Mouse (Mus musculus) spleen, postnatal 14 days (tissue): ENCODE results near the gene Agr2.
A peak's percentile ranks its signal among the peaks of the same experiment; 100 is the strongest.

Experiments
- DNase-seq, 2 experiments: peaks; one replicate each; pipeline ENCODE4 v3.0.0; 2021 to 2022; ENCODE audit warnings: low spot score in 2 of 2

Agr2 gene

DNA sequence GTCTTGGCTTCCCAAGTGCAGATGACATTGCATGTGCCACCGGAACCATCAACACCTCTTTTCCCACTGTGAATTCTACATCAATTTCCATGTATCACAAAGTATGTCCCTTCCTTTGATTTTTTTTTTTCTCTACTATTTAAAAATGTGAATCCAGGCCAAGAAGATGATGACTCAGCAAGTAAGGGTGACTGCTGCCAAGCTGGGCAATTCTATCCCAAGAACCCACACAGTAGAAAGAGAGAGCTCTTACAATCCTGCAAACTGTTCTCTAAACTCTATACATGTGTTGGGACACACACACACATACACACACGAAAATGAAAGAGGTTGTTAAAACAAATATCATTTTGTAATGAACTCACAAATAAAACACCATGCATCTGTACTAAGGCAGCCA is 34.5 kb downstream of the Agr2 start:
- no peak for DNase-seq

- DNase-seq: no peak
Observed at GRCm38 (mm10) chr12:36028968-36029645, 36.4 kb downstream of the Agr2 start.

DNA sequence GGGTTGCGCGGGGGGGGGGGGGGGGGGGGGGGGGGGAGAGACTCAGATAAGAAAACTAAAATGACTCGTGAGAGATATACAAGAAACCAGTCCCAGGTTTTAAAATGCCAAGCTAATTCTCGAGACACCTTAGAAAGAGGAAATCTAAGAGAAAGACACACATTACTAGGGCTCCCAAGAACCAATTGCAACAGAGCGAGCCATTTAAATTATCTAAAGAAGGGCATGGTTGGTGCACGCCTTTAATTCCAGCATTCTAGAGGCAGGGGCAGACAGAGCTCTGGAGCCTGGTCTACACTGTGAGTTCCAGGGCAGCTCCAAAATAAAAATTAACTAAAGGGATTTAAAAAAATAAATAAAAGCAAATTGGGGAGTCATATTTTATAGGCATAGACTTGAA is 37.0 kb downstream of the Agr2 start:
- no peak for DNase-seq

DNA sequence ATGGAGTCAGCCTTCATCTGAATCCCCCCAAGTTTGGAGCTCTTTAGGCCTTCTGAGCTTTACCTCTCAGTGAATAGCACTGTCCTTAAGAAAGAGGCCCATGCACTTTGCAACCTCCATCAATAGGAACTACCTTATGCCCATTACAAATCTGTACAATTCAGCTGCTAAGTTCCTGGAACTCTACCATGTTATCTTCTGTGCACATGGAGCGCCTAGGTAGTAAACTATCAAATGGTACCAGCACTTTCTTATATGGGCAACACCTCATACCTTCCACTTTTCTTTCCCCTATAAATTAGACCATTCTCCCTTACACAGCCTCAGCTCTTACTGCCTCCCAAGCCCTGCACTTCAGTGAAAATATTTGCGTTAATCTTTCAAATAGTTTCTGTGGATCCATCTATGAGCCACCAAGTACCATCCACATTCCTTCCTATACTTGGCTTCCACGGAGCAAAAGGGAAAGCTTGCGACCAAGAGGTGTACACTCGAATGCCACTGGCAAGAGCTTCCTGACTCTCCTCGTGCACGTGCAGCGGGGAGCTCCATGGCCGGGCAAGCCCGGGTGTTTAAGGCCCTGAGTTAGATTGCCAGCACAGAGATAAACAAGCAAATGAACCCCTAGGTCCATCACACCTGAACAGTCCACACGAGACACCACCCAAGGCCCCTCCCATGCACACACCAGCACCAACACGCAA is 38.1 kb downstream of the Agr2 start:
- no peak for DNase-seq

GRCm38 (mm10) chr12:36032419-36032818 is 39.7 kb downstream of the Agr2 start:
- no peak for DNase-seq

DNA sequence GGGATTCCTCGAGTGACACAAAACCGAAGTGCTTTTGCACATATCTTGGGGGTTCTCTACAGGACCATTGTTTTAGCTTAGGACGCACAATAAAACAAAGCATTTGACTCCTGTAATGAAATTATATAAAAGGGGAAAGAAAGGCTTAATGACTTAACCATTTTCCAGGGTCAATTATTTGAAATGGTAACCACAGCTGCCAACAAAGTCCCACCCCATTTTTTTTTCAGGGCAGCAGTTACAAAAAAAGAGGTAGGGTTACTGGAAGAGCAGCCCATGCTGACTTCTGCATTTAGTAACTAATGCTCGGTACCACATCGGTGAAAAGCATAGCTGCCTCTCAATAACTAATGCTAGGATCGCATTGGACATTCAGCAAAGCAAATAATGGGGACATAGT is 42.8 kb downstream of the Agr2 start:
- DNase-seq: no peak

- DNase-seq: no peak
Observed at GRCm38 (mm10) chr12:36036121-36036520, 43.4 kb downstream of the Agr2 start.

DNA sequence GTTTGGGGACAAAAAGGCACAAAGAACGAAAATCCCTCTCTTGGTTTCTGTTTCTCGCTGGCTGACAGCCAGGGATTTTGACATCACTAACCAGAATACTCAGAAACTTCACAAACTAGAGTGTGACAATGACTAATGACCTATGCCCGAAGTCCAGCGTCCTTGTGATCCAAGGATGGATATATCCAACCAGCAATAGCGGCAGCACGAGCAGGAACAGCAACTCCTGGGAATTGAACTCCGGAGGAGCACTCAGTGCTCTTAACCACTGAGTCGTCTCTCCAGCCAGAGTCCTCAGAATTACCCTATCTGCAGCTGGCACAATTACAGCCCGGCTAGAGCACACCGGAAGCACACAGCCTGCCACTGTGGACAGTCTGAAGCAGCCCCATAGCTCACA is 44.1 kb downstream of the Agr2 start:
- DNase-seq: no peak

GRCm38 (mm10) chr12:36039541-36040084 is 46.9 kb downstream of the Agr2 start:
- peak; percentile 17 to 31 for DNase-seq

DNA sequence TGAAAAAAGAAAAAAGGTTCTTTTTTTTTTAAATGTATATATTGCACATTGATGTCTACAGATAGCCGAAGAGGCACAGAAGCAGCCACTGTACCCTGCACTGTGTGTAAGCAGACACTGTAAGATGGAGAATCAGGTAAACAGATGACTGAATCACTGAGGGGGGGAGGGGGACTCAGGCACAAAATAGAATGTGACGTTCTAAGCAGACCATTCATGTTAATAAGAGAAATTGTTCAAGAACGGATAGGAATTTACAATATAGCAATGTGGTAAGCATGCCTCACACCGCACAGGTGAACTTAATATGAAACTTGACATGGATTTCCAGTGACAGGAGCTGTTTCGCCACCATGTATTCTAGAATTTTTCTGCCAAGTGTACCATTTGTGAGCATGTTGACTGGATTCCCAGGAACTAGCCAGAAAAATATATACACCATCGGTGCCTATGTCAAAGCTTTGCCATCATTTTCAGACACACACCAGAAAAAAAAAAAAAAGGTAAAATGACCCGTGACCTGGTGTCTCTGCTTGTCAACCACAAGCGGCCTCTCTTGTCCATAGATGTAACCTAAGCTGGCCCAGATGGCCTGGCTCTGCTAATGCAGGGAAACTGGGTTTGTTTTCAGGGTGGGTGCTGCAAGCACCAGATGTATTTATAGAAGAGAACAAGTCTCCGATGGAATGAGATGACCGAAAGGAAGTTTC is 48.0 kb downstream of the Agr2 start:
- no peak for DNase-seq

- DNase-seq: no peak
Observed at GRCm38 (mm10) chr12:36041281-36041589, 48.5 kb downstream of the Agr2 start.

DNA sequence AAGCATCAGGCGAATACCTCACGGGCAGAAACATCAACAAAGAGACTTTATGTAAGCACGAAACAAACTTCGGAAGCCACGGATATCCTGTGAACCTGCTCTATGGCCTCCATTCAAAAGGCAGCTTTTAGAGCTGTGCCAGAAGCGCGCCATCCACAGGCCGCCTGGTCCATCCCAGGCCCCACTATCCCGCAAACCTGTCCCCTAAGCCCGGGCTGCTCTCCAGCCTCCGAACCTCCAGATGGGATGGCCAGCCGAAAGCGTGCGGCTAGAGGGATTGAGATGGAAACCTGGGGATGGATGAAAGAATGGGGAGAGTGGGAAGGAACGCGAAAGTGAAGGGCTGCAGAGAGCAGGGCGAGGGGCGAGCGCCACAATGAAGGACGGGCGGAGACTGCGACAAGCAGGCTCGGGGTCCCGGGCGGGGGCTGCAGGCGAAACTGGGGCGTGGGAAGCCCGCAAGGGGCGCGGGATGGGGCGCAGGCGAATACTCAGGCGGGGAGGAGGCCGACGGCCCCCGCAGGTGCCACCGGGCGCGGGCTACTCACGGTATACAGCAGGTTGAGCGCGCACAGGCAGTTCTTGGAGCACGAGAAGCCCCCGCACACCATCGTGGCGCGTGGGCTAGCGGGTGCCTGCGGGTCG is 49.1 kb downstream of the Agr2 start:
- DNase-seq: peak; percentile 38 to 41

DNA sequence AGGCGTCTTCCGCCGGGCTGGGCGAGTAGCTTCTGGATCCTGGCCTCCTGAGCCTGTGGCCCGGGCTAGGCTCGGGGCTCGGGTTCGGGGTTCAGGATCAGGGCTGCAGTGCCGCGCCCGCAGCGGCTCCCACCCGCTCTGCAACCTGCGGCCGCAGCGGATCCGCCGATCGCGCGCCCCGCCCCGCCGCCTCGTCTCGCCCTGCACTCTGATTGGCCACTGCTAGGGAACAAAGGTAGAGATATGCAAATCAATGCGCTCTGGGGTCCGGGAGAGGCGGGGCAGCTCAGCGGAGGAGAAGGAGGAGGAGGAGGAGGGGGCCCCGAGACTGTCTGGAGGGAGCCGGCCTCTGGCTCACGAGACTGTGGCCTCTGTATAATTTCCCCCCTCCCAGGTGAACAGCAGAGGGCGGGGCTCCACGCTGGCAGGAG is 49.7 kb downstream of the Agr2 start, which contains the start of gene Tspan13:
Tspan13 (minus strand) TSS at position 153 of the 431 bp plus-strand sequence.
- peak; percentile 84 to 85 for DNase-seq

- DNase-seq: no peak
Observed at GRCm38 (mm10) chr12:36044691-36045090, 52.0 kb downstream of the Agr2 start.

- no peak for DNase-seq
Observed at GRCm38 (mm10) chr12:36046196-36046595, 53.5 kb downstream of the Agr2 start.

DNA sequence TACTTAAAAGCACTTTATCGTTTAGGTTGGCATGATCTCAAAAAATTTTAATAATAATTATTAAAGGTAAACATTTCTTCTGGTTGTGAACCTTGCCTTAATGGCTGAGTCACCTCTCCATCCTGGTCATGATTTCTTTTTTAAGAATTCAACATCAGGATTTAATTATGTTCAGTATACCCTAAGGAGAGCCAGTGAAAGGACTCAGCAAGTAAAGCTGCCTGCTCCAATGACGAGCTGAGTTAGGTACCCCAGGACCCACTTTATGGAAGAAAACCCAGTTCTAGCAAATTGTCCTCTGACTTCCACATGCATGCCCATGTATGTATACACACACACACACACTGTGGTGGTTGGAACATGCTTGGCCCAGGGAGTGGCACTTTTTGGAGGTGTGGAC is 54.9 kb downstream of the Agr2 start:
- DNase-seq: no peak

DNA sequence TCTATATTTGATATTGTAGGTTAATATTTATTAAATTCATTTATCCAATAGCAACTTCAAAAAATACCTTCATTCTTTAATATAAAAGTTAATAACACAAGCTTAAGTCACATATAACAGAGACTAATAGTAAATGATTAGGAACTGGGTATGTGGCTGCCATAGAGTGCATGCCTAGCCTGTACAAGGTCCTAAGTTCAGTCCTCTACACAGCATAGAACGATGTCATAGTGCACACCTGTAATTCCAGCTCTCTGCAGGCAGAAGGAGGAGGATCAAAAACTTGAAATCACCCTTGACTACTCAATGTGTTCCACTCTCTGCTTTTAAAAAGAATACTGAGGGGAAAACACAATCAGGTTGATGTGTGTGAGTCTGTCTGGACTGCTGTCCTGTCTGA is 57.6 kb downstream of the Agr2 start:
- DNase-seq: no peak
